Mouse (Mus musculus) kidney, adult 2 months (tissue): Measurements from ENCODE around the gene Rassf5.

Experiments
- CTCF ChIP-seq: fragments of 200-500 bp; conservative IDR thresholded peaks from 2 replicates; pipeline ENCODE4 v1.5.1; 2011; ENCODE audit warnings: low read depth, mild to moderate bottlenecking, control low read depth, low read length, moderate library complexity, mixed read lengths; ENCODE audit not compliant: insufficient read depth, insufficient read length
- POLR2A ChIP-seq: fragments of 200-500 bp; IDR thresholded peaks from one replicate; pipeline ENCODE4 v1.6.1; 2011; ENCODE audit warnings: low read depth, low read length, control low read depth

- peak; percentile 60 for TF ChIP-seq CTCF
- no peak for TF ChIP-seq POLR2A
These were observed 868 bp upstream of the Rassf5 start for GRCm38 (mm10) chr1:131245926-131246325.
